Mouse (Mus musculus): ENCODE data around the gene Borcs8.

Borcs8 gene

DNA sequence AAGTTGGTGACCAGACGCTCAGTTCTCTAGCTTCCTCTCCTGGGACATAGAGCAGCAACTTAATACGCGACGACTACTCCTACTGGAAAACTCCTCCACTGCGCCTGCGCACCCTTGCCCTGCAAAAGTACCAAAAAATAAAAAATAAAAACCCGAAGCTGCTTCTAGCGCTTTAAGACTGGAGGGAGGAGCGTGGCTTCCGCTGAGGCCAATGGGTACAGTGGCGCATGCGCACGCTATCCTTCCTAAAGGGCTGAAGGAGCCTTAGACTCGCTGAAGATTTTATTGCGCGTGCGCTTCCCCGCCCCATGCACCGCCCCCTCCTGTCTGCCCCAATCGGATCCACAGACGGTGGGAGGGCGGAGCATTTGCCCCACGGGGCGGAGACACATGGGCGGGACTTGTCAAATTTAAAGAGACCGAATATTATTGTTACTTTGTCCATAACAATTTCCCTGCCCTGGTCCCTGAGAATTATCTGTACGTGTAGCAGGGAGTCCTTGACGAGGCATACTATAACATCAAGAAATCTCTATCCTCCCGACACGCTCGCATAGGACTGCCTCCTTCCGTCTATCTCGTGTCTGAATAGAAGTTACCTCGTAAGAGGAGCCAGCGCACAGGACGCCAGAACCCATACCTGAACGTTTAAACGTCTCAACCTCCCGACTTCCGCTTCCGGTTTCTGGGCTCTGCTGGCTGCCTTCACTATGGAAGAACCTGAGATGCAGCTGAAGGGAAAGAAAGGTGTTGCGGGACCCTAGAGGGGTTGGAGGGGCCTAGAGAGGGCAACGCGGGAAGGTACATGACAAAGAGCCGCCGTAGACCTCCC is at the start of gene Borcs8, which contains the start of the genes Rfxank and Mef2b:
Gene Borcs8 (plus strand): TSS at position 474 of the 832 bp plus-strand sequence.
Gene Rfxank (minus strand): TSS at position 129 of the 832 bp plus-strand sequence.
Gene Mef2b (plus strand): TSS at position 686 of the 832 bp plus-strand sequence.
- peak; percentile 91 for ATAC-seq (ENCODE audit: insufficient number of reproducible peaks, low FRiP score, low TSS enrichment)

DNA sequence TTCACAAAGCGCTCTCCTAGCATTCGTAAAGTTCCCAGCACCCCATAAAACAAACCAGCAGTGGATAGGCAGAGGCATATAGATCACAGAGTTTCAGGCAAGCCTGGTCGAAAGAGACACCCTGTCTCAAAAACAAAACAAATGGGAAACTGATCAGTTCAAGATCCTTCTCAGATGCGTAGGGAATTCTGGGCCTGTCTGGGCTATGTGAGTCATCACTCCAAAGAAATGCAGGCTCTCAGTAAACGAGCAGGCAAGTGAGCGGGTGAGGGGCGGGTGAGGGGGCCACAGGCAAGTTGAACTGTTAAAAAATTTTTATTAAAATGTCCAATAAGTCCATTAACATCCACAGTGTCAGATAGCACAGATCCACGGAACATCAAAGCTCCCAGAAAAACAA is 46.5 kb upstream of the Borcs8 start:
- no peak for ATAC-seq (ENCODE audit: insufficient number of reproducible peaks, low FRiP score, low TSS enrichment)

DNA sequence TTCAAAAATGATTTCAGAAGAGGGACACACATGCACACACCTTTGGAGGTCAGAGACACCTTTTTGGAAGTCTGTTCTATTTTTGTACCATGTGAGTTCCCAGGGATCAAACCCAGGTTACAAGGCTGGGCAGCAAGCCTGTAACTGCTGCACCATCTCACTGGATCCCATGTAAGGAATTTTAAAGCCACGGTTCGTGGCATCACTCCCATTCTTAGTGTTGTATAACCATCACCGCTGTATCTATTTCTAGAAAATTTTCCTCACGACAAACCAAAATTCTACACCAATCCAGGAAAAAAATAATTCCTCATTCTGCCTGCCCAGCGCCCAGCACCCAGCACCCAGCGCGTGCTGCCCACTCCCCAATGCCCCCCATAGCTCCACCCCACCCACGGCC is 40.0 kb upstream of the Borcs8 start:
- ATAC-seq (ENCODE audit: insufficient number of reproducible peaks, low FRiP score, low TSS enrichment): no peak

GRCm38 (mm10) chr8:70100241-70100640 is 39.1 kb upstream of the Borcs8 start:
- no peak for ATAC-seq (ENCODE audit: insufficient number of reproducible peaks, low FRiP score, low TSS enrichment)

GRCm38 (mm10) chr8:70104506-70104905 is 34.8 kb upstream of the Borcs8 start:
- peak; percentile 49; the same call in 1 of the 2 replicates for ATAC-seq (ENCODE audit: insufficient number of reproducible peaks, low FRiP score, low TSS enrichment)

DNA sequence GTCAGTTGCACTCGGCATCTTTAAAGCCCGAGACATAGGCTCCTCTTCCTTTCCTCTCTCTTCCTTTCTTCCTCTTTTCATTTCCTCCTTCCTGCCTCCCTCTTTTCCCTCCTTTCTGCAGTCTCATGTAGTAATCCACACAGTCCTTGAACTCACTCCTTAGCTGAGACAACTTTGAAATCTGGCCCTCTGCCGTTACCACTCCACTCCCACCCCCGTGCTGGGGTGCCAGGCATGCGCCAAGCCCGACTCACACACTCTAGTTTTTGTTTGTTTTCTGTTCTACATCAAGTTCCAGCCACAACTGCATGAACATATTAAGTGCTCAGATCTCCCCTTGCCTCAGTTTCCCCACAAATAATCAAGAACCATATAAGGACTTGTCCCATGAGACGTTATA is 34.4 kb upstream of the Borcs8 start:
- no peak for ATAC-seq (ENCODE audit: insufficient number of reproducible peaks, low FRiP score, low TSS enrichment)

- no peak for ATAC-seq (ENCODE audit: insufficient number of reproducible peaks, low FRiP score, low TSS enrichment)
These were observed 28.8 kb upstream of the Borcs8 start for GRCm38 (mm10) chr8:70110451-70110850.

GRCm38 (mm10) chr8:70111192-70111795 is 28.0 kb upstream of the Borcs8 start:
- no peak for ATAC-seq (ENCODE audit: insufficient number of reproducible peaks, low FRiP score, low TSS enrichment)

DNA sequence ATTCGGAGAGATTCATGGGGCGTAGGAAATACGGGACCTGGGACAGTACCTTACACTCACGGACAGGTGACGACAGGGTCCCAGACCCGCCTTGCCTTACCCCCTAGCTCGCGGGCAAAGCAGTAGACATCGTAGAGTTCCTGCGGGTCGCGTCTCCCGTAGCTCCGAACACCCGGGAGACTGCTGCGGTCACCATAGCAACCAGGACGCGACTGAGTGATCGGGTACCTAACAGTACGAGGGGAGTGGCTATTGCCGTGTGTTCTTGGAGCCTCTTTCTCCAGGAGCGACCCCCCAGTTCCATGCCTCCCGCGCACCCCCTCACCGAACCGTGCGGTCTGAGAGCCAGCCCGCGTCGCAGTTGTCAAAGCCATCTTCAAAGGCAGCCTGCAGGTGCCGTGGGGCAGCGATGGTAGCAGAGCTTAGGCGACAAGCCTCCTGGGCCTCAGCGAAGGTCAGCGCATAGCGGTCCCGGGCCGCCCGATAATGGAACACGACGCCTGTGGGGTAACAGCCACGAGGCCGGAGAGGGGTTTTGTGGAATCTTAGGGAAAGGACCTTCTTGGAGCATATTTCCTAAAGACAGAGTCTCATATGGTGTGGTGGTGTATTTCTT is 26.8 kb upstream of the Borcs8 start:
- no peak for ATAC-seq (ENCODE audit: insufficient number of reproducible peaks, low FRiP score, low TSS enrichment)

DNA sequence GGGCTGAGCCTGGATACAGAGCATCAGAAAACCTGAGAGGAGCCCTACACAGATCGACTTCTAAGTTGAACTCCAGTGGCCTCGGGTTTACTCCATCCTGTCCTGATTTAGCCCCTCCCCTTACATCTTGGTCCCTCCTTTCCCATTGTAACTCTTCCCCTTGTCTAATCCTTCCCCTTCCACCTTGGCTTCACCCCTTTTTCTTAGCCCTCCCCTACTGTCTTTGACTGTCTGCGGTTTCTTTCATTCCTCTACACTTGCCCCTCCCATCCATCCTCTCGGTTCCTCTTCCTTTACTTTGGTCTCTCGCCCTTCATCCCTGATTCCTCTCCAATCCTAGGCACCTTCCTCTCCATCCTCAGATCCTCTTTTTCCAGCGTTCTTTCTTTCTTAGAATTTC is 24.8 kb upstream of the Borcs8 start:
- no peak for ATAC-seq (ENCODE audit: insufficient number of reproducible peaks, low FRiP score, low TSS enrichment)

- no peak for ATAC-seq (ENCODE audit: insufficient number of reproducible peaks, low FRiP score, low TSS enrichment)
These were observed 24.4 kb upstream of the Borcs8 start for GRCm38 (mm10) chr8:70114892-70115291.

DNA sequence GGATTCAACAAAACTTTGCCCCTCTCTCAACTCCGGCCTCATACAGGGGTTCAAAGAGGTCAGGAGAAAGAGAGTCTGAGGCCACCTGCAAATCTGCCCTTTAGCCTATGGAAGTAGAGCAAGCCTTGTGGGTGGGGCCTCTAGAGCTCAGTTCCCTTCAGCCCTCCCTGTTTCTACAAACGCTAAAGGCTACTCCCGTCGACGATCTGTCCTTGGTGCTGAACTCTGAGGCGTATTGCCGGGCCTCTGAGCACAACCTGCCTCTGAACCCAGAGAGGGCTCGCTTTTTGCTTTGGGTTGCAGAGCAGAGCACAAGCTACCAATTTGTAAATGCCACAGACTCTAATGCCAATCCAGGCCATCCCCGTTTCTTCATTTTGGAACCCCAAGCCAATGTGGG is 21.7 kb upstream of the Borcs8 start:
- ATAC-seq (ENCODE audit: insufficient number of reproducible peaks, low FRiP score, low TSS enrichment): no peak

DNA sequence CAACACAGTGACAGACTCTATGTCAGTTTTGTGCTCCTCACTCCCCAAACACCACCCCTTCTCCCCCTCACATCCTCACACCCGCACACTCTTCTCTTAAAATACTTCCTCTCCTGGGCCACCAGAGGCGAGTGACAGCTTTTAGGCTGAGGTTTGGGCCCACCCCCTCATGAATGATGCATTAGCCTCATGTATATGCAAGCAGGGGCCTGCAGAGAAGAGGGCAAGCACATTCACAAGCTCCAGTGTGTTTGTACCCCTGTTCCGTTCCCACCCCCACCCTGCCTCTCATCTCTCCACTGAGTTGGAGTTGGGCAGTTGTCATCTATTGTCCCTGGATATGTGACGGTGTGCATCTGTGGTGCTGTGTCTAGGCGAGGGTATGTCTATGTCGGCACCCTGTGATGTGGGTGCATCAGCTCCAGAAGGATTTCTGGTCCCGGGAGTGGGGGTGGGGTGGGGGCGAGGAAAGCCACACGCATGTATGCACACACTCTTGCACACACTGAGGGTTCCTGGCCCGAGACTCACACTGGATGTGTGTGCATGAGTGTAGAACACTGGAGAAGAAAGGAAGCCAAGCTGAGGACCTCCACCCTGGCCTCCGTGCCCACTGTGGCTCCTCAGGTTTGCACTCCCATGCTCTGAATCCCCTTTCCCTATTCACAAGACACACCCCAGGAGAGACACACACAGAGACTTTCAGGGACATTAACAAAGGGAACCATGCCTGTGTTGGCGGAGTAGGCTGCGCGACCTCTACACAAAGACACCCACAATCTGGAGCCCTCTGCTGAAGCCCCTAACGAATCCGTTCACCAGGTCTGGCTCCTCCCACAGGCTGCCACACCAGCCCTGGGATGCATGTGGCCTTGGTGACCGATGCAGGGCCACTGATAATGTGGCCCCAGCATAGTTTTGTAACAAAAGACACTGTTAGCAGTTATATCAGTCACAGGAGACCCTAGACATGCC is 20.3 kb upstream of the Borcs8 start:
- no peak for ATAC-seq (ENCODE audit: insufficient number of reproducible peaks, low FRiP score, low TSS enrichment)

- peak; percentile 89 for ATAC-seq (ENCODE audit: insufficient number of reproducible peaks, low FRiP score, low TSS enrichment)
These were observed 18.6 kb upstream of the Borcs8 start, which contains the start of gene Ncan for GRCm38 (mm10) chr8:70120667-70121066. Gene Ncan, minus strand, starts transcription at chr8:70120873.

GRCm38 (mm10) chr8:70122863-70123262 is 16.4 kb upstream of the Borcs8 start:
- no peak for ATAC-seq (ENCODE audit: insufficient number of reproducible peaks, low FRiP score, low TSS enrichment)

DNA sequence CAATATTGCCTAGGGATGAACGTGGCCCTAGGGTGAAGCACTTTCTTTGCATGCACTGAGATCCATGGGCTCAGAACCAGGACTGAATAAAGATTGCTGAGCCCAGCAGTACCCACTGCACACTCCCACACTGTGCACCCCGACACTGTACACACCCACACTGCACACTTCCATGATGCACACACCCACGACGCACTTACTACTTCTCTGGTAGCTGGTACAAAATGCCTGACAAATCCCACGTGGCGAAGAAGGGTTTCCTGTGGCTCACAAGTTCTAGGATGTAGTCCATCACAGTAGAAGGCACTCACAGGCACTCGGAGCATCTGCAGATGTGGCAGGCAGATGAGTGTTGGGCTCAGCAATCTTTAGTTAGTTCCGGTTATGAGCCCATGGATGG is 14.3 kb upstream of the Borcs8 start:
- ATAC-seq (ENCODE audit: insufficient number of reproducible peaks, low FRiP score, low TSS enrichment): no peak

- no peak for ATAC-seq (ENCODE audit: insufficient number of reproducible peaks, low FRiP score, low TSS enrichment)
These were observed 10.9 kb upstream of the Borcs8 start for GRCm38 (mm10) chr8:70128435-70128834.

DNA sequence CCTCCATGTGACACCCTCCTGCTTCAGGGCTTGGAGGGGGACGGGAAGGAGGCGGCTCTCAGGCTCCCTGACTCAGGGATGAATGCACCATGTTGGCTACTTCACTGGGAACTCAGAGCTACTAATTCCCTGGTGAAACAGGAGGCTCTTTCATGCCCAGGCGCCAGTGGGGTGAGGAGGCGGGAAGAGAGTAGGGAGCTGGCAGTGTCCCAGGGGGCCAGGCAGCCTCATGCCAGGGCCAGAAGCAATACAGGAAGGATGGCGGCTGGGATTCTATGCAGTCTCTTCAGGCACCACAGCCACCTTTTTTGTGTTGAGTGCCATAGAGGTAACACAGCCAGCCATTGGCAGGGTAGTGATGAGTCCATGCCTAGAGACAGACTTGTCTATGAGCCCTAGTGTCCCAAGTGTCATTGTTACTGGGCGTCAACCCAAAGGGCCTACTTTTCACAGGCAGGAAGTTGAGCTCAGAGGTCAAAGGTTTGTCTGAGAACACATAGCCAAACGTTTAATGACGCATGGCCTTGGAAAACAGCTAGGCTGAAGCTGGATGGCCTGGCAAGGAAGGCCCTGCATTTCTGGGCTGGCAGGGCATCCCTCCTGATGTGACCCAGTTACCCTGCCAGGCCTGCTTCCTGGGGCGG is 9.9 kb upstream of the Borcs8 start:
- no peak for ATAC-seq (ENCODE audit: insufficient number of reproducible peaks, low FRiP score, low TSS enrichment)

- ATAC-seq (ENCODE audit: insufficient number of reproducible peaks, low FRiP score, low TSS enrichment): no peak
These were observed 9.2 kb upstream of the Borcs8 start for GRCm38 (mm10) chr8:70130066-70130465.
